Mouse (Mus musculus): ENCODE data around the gene Pirt.

GRCm38 (mm10) chr11:66928311-66928710 is 16.5 kb downstream of the Pirt start:
- TF ChIP-seq CTCF (IDR thresholded peaks at IDR 0.05; ENCODE audit: extremely low read depth, insufficient read length, insufficient replicate concordance, low read depth, low read length) (no peak), POLR2A (IDR thresholded peaks at IDR 0.05; ENCODE audit: low read depth, low read length) (no peak)
